Mouse (Mus musculus): Measurements from ENCODE around the gene Sergef.

DNA sequence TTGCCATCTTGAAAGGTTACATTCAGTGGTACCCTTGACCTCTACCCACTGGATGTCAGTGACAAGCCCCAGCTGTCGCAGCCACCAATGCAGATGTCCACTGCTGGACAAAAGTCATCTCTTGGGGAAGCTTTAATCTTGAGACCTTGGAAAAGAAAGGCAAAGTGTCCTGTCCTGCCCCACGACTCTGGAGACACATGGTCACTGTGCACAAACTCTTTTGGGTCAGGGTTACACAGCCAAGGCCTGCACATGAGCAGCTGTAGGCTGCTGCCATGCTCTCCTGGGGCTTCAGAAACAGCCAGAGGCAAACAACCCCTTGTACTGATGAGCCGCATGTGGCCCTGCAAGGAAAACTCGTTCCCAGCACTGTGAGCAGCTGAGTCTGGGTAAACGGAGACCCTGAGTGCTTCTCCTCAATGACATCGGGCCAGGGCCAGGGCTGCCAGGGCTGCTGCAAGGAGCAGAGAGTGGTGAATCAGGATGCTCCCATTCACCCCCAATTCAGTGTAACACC lies 27.1 kb downstream of the Sergef start:
- TF ChIP-seq CTCF (IDR thresholded peaks at IDR 0.05; ENCODE audit: extremely low read depth, insufficient read length, insufficient replicate concordance, low read depth, low read length) (no peak), POLR2A (IDR thresholded peaks at IDR 0.05; ENCODE audit: low read depth, low read length) (no peak)

All from small intestine, adult 2 months (tissue).